Mouse (Mus musculus): Measurements from ENCODE around the gene Sorcs2.

The Sorcs2 gene

DNA sequence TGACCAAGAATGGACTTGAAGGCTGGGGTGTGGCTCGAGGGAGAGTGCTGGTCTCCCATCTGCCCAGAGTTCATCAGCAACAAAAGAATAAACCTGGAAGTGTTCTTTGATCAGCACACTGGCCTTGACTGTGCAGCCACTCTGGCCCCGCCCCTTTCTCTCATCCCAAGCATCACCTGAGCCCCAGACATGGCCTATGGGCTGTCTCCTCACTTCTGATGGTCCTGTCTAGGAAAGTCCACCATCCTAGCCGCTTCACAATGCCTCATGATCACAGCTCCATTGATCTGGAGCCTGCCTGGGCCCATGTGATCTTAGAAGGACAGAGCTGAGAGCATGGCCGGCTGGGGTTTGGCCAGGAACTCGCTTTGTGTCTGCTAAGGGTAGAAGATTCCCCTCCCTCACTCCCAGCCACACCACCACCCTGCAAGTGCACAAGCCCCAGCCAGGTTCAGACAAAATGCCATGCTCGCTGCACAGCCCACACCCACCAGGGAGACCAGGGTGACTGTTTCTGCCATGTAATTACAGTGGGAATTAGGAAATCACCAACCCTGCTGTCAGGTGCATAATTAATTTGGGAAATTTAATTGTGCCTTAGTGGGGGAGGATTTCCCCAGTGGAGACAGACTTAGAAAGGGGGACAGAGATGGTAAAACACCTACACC lies 231.5 kb downstream of the Sorcs2 start:
- no peak for DNase-seq

DNA sequence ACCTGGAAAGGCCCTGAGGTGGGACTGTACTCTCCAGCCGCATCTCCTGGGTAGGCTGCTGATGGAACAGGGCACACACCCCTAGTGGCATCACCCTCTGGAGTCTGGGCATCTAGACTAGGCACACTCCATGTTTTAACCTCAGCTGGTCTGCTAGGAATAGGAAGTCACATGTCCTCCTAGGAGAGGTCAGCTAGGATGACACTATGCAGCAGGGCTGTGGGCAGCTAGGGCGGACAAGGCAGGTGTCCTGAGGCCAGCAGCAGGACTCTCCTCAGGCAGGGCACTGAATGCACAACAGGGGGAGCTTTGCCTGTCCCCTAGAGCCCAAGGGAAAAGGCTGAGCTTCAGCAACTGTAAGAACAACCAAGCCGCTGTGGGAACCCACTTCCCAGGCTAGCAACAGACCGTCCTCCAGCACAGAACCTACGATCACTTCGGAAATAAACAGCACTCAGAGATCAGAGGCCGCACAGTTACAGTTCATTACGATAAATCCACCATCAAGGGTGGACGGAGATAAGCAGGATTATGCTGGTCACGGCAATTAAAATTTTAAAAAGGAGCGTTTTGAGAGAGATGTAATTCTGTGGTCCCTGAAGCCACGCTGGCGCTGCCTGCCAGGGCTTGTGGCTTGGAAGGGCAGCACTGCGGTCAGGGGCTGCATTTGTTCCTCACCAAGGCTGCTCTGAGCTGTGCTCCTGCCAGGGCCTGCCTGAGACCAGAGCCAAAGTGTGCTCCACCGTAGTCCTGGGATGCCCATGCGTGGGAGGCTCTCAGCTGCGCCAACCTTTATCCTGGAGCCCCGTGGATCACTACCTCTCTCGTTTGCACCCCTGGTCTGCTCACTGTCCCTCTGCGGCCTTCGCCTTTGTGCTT lies 232.3 kb downstream of the Sorcs2 start:
- DNase-seq, result no peak

DNA sequence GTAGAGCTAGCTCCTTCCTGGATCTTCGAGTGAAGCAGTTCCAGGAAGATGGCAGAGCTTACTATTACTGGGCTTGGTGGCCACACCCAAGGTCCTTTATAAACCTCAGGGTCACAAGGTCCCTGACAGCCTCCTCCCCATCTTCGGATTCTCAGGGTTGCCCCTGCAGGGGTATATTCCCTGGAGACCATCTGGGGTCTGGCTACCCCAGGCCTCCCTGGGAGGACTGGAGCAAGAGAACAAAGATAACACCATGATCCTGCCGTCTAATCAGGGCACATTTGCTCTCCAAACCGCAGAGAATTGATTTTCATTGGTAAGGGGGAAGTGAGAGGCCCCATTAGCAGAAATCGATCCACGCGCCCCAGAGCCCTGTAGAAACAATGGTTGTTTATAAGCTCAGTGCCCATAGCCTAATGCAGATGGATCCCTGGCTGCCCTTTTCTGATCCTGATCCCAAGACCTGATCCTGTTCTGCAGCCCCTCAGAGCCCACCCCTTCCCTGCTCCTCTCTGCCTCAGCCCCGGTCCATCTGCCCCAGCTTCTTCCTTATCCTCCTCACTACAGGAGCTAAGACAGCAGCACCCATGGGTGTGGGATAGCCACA lies 243.0 kb downstream of the Sorcs2 start:
- DNase-seq, result no peak

- no peak for DNase-seq
Observed at GRCm38 (mm10) chr5:36153261-36153660, 244.7 kb downstream of the Sorcs2 start.

DNA sequence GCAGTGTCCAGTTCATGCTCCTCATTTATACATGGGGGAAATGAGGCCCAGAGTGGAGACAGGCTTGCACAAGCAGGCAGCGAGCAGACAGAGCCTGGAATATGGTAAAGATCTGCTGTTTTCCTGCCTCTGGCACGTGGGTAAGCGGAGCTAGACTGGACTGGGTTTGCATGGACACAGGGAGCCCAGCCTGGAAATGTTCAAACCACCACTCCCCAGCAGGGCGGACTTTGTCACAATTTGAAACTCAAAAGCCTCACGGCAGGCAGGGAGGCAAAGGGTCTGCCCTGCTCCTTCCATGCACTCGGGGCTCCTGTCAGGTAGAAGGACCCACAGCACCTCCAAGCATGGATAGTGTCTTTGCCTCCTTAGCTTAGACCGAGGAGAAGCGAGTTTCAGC lies 246.9 kb downstream of the Sorcs2 start:
- peak; percentile 41 for DNase-seq

DNA sequence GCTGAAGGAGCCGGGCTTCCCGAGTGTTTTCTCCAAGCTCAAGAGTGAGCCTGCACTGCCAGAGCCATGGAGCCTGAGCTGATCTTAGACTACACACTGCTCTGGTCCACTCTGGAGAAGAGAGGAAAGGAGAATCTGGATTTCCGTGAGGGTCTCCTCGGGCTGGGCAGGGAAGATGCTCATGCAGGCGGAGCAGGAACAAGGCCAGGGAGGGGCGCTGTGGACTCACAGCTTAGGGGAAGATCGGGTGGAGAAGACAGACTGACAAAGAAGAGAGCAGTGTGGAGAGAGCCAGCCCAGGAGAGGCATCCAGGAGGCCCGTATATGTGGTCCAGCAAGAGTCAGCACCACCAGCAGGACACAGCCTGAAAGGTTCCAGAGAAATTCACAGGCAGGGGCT lies 248.8 kb downstream of the Sorcs2 start:
- DNase-seq, result peak; percentile 47

- no peak for DNase-seq
Observed at GRCm38 (mm10) chr5:36146589-36146988, 251.3 kb downstream of the Sorcs2 start.

DNA sequence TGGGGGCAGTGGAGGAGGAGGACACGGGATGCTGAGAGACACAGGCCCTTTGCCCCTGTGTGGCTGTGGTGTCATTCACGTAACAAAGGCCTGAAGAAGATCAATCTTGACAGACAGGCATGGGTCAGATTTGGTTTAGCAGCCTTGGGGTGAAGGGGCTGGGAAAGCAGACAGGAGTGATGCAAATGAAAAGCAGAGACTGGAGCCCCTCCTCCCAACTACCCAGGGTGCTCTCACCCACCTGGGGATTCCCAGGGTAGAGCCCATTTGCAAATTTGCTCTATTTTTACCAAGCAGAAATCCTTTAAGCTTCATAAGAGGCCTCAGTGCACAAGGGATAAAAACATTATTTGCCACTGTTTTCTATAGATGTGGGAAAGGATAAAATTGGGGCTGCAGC lies 253.4 kb downstream of the Sorcs2 start:
- no peak for DNase-seq

DNA sequence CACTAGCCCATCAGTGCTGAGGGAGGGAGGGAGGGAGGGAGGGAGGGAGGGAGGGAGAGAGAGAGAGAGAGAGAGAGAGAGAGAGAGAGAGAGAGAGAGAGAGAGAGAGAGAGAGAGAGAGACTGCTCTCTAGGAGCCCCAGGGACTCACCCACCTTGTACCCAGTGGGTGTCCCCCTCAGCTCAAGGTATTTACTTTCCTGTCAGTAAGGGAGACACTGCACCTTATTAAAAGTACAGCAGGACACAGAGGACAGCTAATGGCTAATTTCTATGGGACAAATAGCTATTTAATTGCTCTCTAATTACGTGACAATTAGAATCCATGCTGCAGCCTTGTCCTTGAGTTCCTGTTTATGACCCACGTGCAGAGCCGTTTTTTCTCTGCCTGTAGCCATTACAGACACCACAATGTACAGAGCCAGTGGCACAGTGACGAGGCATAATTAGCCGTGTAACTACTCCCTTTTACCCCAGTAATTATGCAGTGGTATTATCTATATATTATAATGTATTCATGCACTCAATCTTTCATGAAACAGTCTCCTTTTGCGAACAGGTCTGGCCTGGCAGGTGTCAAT lies 256.2 kb downstream of the Sorcs2 start:
- no peak for DNase-seq

DNA sequence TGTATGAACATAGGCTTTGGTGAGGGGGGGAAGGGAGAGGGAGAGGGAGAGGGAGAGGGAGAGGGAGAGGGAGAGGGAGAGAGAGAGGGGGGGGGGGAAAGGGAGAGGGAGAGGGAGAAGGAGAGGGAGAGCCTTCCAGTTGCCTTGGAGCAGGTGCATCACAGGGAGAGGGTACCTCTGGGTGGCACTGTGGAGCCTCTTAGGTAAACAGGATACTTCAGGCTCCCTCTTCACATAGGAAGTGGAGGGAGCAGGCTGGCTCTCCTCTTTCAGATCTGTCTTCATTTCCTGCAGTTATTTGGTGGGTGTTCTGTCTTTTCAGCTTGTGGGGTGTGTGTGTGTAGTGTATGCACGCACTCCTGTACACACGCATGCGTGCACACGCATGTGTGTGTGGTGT lies 256.8 kb downstream of the Sorcs2 start:
- peak; percentile 58 for DNase-seq

DNA sequence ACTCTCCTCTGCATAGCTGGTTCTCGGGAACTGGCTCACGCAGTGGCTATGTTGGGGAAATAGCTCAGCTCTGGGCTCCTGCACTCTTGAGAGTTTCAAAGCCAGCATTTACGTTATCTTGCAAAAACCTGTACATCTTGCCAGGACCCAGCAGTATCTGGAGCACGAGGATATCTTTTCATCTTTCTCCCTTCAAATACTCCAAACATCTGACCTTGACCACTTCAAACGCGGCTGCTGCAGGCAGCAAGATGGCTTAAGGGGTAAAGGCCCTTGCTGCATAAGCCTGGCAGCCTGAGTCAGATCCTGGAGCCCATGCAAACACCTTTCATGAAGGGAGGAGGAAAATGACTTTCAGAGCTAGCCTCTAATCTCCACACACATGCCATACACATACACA lies 258.2 kb downstream of the Sorcs2 start:
- DNase-seq, result no peak

- no peak for DNase-seq
Observed at GRCm38 (mm10) chr5:36135874-36136542, 261.9 kb downstream of the Sorcs2 start.

- DNase-seq, result no peak
Observed at GRCm38 (mm10) chr5:36134302-36134701, 263.6 kb downstream of the Sorcs2 start.

DNA sequence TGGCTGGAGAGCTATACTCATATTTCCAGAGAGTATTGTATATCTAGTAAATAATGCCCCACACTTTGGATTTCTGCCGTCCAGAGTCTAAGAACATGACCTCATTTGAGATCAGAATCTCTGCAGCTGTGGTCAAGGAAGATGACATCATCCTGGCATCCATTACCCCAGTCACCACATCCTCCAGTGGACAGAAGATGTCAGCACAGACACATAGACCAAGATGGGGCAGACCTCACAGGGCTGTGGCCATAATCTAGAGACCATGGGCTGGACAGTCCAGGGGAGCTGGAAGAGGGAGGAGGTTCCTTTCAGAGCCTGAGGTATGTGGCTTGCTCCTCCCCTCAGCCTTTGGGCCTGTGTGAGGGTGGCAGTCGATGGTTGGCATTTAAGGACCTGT lies 264.0 kb downstream of the Sorcs2 start:
- DNase-seq, result no peak

DNA sequence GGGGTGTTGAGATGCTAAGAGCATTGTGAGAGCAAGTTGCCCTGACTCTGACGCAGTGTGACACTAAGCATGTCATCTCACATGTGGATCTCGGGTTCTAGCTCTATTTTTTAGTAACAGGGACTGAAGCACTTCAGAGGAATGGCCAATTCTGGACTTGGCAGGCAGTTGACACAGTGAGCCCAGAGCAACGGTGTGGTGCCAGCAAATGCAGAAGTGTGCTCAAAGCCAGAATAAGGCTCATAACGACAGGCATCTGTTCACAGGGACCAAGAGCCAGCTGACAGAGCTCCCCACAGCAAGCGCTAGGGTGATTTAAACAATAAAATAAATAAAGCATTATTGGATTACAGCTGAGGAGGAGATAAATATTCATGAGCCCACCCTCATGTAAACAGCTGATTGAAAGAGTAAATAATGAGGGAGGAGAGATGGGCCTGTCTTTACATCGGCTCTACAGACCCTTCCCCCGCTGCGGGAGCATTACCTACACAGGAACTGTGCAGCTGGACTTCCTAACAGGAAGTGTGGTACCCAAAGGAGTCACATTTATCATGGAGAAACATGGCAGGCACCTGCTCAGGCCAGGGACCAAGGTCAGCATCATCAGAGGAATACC lies 267.4 kb downstream of the Sorcs2 start:
- DNase-seq, result no peak

GRCm38 (mm10) chr5:36129661-36130060 lies 268.3 kb downstream of the Sorcs2 start:
- DNase-seq, result no peak

DNA sequence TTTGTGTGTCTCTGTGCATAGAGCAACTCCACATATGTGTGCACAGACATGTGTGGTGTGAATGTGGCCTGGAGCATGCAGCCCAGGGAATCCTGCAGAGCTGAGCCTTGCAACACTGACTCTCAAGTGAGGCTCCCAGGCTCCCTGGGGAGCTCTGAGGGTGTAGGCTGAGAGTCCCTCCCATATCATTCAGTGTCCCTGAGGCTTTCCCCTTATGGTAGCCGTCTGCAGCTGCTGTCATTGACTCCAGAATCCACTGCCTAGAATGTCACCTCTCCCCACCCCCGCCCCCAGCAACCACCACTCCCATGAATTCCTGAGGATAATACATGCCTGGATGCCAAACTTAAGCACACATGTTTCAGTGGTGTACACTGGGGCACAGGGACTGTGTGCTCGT lies 269.4 kb downstream of the Sorcs2 start:
- DNase-seq, result no peak

DNA sequence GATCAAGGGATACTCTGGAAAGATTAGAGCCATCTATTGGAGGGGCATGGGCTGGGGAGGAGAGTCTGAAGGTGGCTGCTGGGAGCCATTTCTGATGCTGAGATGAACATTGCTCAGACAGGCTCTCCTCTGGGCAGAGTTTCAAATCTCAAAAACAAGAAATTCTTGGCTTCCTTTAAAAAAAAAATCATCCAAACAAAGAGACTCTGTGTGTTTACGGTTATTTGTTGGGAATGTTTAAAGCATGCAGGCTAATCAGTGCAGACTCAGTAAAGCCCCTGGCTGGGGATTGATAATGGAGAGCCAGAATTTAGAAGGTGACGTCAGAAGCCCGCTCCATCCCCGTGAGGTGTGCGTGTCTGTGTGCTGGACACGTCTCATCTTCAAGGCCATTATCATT lies 272.9 kb downstream of the Sorcs2 start:
- DNase-seq, result no peak

DNA sequence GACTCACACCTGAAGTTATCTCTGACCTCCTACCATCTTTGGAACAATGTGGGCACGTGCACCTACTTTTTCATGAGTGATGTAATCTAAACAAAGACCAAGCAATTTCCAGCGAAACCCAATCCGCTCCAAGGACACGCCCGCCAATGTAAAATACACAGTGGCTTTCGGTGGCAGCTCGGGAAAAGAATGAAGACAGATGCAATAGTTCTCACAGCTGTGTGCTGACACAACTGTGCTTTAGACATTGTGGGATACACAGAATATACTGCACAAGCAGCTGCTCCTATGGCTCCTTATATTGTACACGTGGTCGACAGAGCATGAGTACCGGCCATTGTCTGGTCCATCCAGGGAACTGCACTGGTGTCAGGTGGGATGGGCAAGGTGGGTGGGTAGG lies 275.0 kb downstream of the Sorcs2 start:
- no peak for DNase-seq

- peak; percentile 46 for DNase-seq
Observed at GRCm38 (mm10) chr5:36120931-36121341, 277.0 kb downstream of the Sorcs2 start.

GRCm38 (mm10) chr5:36118061-36118460 lies 279.9 kb downstream of the Sorcs2 start:
- DNase-seq, result no peak

DNA sequence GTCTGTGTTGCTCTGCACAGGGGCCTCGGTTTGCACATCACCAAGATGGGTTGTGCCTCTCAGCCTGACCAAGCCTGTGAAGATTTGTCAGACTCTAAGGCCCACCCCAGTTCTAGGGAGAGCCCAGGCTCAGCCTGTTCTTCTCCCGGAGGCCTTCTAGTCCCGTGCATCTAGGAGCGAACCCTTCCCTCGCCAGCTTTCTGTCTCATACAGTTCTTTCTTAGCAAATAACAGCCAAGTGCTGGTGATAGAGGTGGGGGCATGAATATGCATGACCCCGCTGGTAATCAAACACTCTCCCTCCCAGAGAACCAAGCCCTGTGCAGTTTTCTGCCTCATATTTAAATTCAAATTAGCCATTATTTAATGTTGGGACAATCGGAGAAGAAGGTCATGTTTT lies 282.4 kb downstream of the Sorcs2 start:
- no peak for DNase-seq

DNA sequence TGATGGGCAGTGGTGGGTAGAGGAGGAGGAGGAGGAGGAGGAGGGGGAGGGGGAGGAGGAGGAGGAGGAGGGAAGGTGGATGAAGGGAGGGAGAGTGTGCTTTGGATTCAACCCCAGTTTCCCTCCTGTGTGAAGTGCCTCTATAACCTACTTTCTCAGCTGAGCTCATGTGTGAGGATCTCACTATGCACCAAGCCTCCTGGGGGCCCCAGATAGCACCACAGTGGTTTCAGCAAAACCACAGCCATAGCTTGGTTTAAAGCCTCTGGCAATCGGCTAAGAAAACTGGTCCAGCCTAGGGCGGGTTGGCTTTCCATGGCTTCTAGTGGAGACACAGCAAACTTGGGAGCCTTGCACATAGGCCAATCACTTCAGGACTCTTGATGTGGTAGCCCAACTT lies 284.2 kb downstream of the Sorcs2 start:
- DNase-seq, result no peak
